Mouse (Mus musculus): ENCODE measurements around the gene H2al1f.
"Not testable (repeated sequence)": the region's sequence is repeated elsewhere in the genome, so short reads cannot be mapped to it uniquely, and the experiment has no call there.

DNA sequence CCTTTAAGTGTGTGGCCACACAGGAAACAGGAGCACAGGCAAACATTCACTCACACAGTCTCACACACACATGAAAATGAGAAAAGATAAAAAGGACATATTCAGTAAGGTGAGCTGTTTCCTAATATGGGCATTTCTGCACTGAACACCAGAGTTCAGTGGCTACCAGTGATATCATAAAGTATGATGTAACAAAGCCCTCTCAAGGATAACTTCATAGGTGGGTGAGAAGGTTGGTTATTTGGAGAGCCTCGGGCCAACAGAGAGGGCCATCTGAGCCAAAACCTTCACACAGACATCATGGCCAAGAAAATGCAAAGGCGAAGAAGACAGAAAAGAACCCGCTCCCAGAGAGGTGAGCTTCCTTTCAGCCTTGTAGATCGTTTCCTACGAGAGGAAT lies 9.4 kb downstream of the H2al1f start, which contains the start of gene H2al1i:
- TF ChIP-seq CTCF (IDR thresholded peaks at IDR 0.05); POLR2A (IDR thresholded peaks at IDR 0.05; ENCODE audit: insufficient read depth, low read depth, low read length); EP300 (IDR thresholded peaks at IDR 0.05; ENCODE audit: insufficient read depth, low read depth, low read length): not testable (repeated sequence)

All from heart, adult 2 months (tissue).